ENCODE assay signal across 23 mouse cellular contexts in the genomic region with DNA sequence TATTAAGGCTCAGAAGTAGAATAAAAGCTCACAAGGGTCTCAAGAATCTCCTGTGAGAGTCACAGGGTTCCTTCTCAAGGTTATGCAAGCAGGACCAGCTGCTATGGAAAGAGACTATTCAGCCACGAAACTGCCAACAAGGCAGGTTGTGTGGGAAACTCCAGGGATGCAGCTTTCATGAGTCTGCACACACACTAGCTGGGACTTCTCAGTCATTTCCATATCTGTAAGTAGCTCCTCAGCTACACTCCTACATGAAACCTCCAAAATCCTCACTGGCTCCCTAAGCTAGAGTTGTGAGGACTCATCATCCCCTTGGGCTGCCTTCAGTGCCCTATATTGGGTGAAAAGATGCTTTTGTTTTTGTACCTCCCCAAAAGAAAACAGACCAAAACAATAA.
"Had no signal": no experiment of that assay in that cellular context is flagged by ENCODE, and none has a peak within 500 bp of the region (broad histone marks: within the 10 kb centered on the region; RNA-seq: fewer than 3 reads in every experiment).

No protein-coding gene starts in this region.

- DNase-seq: kidney, adult 18-20 months; kidney, adult 9 months; kidney, postnatal 14 days; kidney, postnatal 4 days; liver; lung, adult 18-20 months; lung, postnatal 10 days; lung, postnatal 36 days; retina, postnatal 1 day; right cerebral cortex, postnatal 14 days; thymus, adult 2 months; thymus, postnatal 14 days; thymus, postnatal 4 days had no signal

- H3K4me3 ChIP-seq: limb, embryonic 10.5 days; limb, embryonic 13.5 days; liver, embryonic 12.5 days; liver, embryonic 15.5 days; lung, embryonic 15.5 days; megakaryocyte, embryonic 14.5 days; midbrain, embryonic 10.5 days; midbrain, embryonic 13.5 days; myocyte; neural tube, embryonic 13.5 days had no signal

- H3K27ac ChIP-seq: limb, embryonic 10.5 days; limb, embryonic 13.5 days; liver, embryonic 12.5 days; liver, embryonic 15.5 days; lung, embryonic 15.5 days; midbrain, embryonic 10.5 days; midbrain, embryonic 13.5 days; neural tube, embryonic 13.5 days had no signal
